Mouse (Mus musculus): ENCODE data around the gene Foxn3. TPM values are rescaled to one million over a fixed set of nuclear protein-coding genes. Genes with fewer than 3 reads are reported as not detected.

Gene Foxn3
- polyA plus RNA-seq, 1 experiment from 2014 or later: 63.5 TPM

DNA sequence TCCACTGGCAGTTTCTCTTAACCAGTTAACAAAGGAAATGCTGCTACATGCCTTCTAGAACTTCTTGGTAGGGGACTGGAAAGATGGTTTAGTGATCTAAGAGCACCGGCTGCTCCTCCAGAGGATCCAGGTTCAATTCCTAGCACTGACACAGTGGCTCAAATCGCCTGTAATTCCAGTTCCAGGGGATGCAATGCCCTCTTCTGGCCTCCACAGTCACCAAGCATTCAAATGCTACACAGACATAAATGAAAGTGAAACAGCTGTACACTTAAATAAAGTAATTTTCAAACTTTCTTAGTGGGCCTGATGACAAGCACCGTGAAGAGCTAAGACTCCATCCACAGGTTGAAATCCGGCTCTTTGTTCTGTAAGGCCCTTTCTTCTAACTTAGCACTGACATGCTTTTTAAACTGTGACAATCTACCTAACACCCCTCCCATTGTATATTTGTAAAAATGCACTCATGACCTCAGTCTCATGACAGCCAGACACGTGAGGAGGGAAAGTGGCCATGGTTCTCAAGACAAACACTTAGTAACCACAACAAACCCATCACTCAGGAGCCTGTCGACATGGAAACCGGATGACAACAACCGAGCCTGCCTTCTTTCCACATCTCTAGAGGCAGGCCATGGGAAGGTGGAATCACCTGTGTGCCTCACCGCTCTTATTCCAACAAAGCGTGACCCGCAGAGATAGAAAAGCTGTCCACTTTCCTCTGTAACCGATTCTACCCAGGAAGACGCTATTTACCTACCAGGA lies 222.8 kb downstream of the Foxn3 start:
- H3K9ac ChIP-seq: no peak overlapping the region
- H3K36me3 ChIP-seq: no peaks in the 10 kb centered on the region
- H3K9me3 ChIP-seq: no peaks in the 10 kb centered on the region
- H3K4me3 ChIP-seq: no peak overlapping the region
- no peak overlapping the region for H3K4me2 ChIP-seq
- H3K27me3 ChIP-seq: no peaks in the 10 kb centered on the region
- H3K27ac ChIP-seq: no peak overlapping the region
- ATAC-seq (ENCODE audit: borderline replicate concordance, extremely low read depth, low FRiP score, low TSS enrichment): no peak
- H3K4me1 ChIP-seq: peaks cover 41% of the 10 kb centered on the region
- WGBS: 61% methylated on average over 13 of the region's 13 CpGs

DNA sequence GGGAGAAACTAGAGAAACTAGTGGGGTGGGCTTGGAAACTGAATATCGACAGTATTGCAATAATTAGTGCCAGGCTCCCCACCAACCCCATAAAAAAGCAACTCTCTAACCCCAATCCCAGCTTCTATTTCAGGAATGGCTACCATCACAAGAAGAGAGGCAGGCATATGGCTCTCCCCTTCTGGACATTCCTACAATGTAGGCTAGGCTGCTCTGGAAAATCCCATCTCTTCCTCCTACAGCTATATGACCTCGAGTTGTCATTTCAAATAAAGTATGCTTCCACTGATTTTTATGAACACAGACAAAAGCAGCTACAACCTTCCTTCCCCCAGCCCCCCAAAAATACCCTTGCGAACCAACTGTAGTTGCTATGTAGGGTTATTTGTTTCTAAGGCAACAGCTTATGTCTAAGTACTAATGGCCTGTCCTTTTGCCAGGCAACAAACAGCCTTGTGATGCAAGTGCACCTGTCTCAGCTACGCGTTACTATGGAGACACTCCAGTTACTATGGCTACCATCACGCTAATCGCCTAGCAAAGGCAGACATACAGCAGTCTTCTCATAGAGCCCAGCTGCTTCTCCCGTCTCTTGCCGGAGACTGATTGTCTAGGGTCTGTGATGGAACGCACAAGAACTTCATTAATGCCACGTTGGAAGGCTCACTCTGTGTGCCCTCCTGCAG lies 223.6 kb downstream of the Foxn3 start:
- H3K9me3 ChIP-seq: no peaks in the 10 kb centered on the region
- H3K4me2 ChIP-seq: no peak overlapping the region
- no peaks in the 10 kb centered on the region for H3K36me3 ChIP-seq
- H3K27ac ChIP-seq: no peak overlapping the region
- H3K4me3 ChIP-seq: no peak overlapping the region
- no peaks in the 10 kb centered on the region for H3K27me3 ChIP-seq
- 81% methylated on average over 11 of the region's 11 CpGs for WGBS
- no peak for ATAC-seq (ENCODE audit: borderline replicate concordance, extremely low read depth, low FRiP score, low TSS enrichment)
- no peak overlapping the region for H3K9ac ChIP-seq
- peaks cover 44% of the 10 kb centered on the region for H3K4me1 ChIP-seq

GRCm38 (mm10) chr12:99338754-99339153 lies 224.6 kb downstream of the Foxn3 start:
- no peak for ATAC-seq (ENCODE audit: borderline replicate concordance, extremely low read depth, low FRiP score, low TSS enrichment)
- 84% methylated on average over 2 of the region's 2 CpGs for WGBS

DNA sequence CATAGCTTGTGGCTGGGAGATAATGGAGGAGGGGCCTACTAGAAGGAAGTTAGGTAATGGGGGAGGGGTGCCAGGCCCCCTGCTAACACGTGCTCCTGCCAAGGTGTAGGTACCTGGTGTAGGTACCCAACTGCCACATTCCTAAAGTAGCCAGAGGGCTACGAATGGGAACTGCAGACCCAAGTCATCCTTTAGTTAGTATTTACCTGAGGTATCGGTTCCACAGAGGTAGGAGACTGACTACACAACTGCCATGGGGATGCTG lies 226.3 kb downstream of the Foxn3 start:
- WGBS: 82% methylated on average over 3 of the region's 3 CpGs
- H3K4me2 ChIP-seq: no peak overlapping the region
- H3K4me1 ChIP-seq: peaks cover 53% of the 10 kb centered on the region

More at GRCm38 (mm10) chr12:99338754-99339153, 224.6 kb downstream of the Foxn3 start:
- Histone ChIP-seq H3K4me3 (no peak overlapping the region), H3K27me3 (no peaks in the 10 kb centered on the region), H3K27ac (no peak overlapping the region), H3K4me1 (peaks cover 48% of the 10 kb centered on the region), H3K9ac (no peak overlapping the region), H3K36me3 (no peaks in the 10 kb centered on the region), H3K4me2 (no peak overlapping the region), H3K9me3 (no peaks in the 10 kb centered on the region)

GRCm38 (mm10) chr12:99336349-99337170 lies 226.8 kb downstream of the Foxn3 start:
- Histone ChIP-seq H3K27ac (peak overlapping the region; percentile 30), H3K4me3 (no peak overlapping the region), H3K9me3 (no peaks in the 10 kb centered on the region), H3K27me3 (no peaks in the 10 kb centered on the region), H3K36me3 (no peaks in the 10 kb centered on the region), H3K4me1 (peaks cover 53% of the 10 kb centered on the region), H3K9ac (no peak overlapping the region), H3K4me2 (no peak overlapping the region)
- peak; percentile 53; the same call in 1 of the 2 replicates for ATAC-seq (ENCODE audit: borderline replicate concordance, extremely low read depth, low FRiP score, low TSS enrichment)
- WGBS: 35% methylated on average over 12 of the region's 12 CpGs

More for the DNA sequence above, 226.3 kb downstream of the Foxn3 start:
- Histone ChIP-seq H3K27me3 (no peaks in the 10 kb centered on the region), H3K9me3 (no peaks in the 10 kb centered on the region), H3K4me3 (no peak overlapping the region), H3K9ac (no peak overlapping the region), H3K27ac (peak overlapping the region; percentile 30; the same call in 1 of the 2 replicates), H3K36me3 (no peaks in the 10 kb centered on the region)
- ATAC-seq (ENCODE audit: borderline replicate concordance, extremely low read depth, low FRiP score, low TSS enrichment): 0 out of 2 replicates have a peak, but pooled peaks have one; percentile 17

DNA sequence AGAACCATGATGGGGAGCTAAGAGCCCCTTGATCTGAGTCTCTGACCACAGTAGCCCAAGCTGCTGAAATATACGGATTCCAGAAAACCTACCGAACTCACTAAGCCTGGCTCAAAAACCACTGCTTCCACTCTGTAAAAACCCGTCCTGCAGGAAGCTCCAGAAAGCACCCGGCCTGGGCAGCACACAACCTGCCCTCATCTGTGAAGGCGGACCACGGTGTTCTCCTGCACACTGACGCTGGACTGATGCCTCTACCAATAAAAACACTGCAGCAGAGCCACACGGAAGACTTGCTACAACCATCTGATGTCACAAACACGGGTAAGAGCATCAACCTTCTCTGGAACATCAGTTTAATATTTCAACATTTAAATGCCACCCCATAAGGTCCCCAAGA lies 227.8 kb downstream of the Foxn3 start:
- H3K27me3 ChIP-seq: no peaks in the 10 kb centered on the region
- H3K9ac ChIP-seq: no peak overlapping the region
- H3K36me3 ChIP-seq: no peaks in the 10 kb centered on the region
- H3K27ac ChIP-seq: no peak overlapping the region
- 67% methylated on average over 9 of the region's 9 CpGs for WGBS
- no peak overlapping the region for H3K4me3 ChIP-seq
- no peak overlapping the region for H3K4me2 ChIP-seq
- no peak for ATAC-seq (ENCODE audit: borderline replicate concordance, extremely low read depth, low FRiP score, low TSS enrichment)
- H3K9me3 ChIP-seq: no peaks in the 10 kb centered on the region
- H3K4me1 ChIP-seq: peaks cover 54% of the 10 kb centered on the region

DNA sequence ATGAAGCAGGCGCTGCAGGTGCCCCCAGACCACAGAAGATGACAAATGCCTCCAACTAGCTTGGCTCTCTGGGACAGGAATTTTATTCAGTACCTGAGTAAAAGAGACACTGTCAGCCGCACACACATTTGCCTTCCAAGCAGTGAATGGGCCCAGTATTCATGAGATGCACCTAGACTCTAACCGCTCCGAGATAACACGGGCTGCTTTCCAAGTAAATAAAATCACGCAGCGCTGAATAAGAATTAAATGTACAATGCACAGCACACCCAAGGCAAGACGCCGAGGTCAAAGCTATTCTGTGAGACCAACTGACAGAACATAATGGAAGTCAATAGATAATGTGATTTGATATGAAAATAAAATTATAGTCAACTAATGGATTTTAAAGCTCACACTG lies 229.4 kb downstream of the Foxn3 start:
- WGBS: 69% methylated on average over 9 of the region's 9 CpGs
- no peak for ATAC-seq (ENCODE audit: borderline replicate concordance, extremely low read depth, low FRiP score, low TSS enrichment)
- H3K9me3 ChIP-seq: no peaks in the 10 kb centered on the region
- H3K4me1 ChIP-seq: peaks cover 69% of the 10 kb centered on the region
- no peak overlapping the region for H3K4me2 ChIP-seq
- no peaks in the 10 kb centered on the region for H3K27me3 ChIP-seq
- no peak overlapping the region for H3K9ac ChIP-seq
- H3K4me3 ChIP-seq: no peak overlapping the region
- no peaks in the 10 kb centered on the region for H3K36me3 ChIP-seq
- H3K27ac ChIP-seq: no peak overlapping the region

DNA sequence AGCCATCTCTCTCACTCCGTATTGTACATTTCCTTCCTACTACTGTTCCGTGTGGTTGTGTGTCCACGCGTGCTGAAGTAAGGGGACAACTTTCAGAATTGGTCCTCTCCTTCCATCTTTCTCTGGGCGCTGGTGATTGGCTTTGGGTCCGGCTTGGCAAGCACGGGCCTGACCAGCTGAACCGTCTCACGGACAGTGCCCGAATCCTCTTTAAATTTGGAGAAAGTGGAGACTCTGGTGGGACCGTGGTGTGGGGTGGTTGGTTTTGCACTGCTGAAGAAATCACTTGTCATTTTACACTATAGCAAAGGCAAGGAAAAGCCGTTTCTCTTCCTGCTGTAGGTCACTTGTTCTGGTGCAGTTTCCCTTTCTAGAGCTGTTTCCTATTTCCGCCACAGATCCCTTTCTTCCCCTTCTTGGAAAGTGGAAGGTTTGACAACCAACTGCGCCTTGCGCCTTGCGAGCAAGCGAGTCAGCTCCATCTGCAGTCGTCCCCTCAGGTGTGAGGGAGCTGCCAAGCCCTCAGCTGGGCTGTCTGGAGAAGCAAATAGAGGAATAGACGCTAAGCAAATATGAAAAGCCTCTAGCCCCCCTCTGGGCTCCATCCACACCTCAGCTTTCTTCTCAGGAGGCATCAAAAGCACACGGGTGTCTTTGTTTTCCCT lies 229.9 kb downstream of the Foxn3 start:
- ATAC-seq (ENCODE audit: borderline replicate concordance, extremely low read depth, low FRiP score, low TSS enrichment): no peak
- Histone ChIP-seq H3K36me3 (no peaks in the 10 kb centered on the region), H3K9me3 (no peaks in the 10 kb centered on the region), H3K4me1 (peaks cover 71% of the 10 kb centered on the region), H3K27ac (no peak overlapping the region), H3K9ac (no peak overlapping the region), H3K27me3 (no peaks in the 10 kb centered on the region), H3K4me3 (no peak overlapping the region), H3K4me2 (no peak overlapping the region)
- 70% methylated on average over 20 of the region's 20 CpGs for WGBS

DNA sequence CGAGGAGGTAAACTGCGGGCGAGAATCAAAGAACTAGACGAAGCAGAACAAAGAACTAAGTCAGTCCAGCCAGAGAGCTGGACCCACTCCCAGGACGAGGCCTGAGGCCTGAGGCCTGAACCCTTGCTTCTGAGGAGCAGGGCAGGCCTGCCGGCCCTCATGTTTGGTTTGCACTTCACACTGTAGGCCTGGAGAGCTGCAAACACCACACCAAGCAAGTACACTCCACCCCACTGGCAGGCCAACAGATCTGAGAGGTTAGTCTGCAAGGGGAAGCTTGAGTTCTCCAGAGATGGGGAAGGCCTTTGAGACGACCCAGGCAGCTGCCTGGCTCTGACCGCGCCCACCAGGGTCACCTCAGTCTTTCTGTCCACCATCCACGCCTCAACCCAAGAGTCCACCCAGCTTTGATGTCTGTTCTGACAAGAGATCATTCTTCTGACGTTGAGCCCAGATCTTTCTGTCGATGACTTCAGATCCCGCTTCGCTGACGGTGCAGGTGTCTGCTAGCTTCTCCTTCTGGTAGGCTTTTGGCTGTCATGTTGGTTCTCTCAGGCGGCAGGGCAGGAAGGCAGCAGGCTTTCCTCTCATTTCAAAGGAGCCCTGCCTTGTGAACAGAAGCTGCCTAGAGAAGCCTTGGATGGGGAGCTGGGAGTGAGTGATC lies 231.1 kb downstream of the Foxn3 start:
- H3K4me3 ChIP-seq: no peak overlapping the region
- H3K27me3 ChIP-seq: no peaks in the 10 kb centered on the region
- H3K9me3 ChIP-seq: no peaks in the 10 kb centered on the region
- ATAC-seq (ENCODE audit: borderline replicate concordance, extremely low read depth, low FRiP score, low TSS enrichment): no peak
- no peak overlapping the region for H3K27ac ChIP-seq
- H3K4me2 ChIP-seq: no peak overlapping the region
- H3K36me3 ChIP-seq: no peaks in the 10 kb centered on the region
- WGBS: 63% methylated on average over 16 of the region's 16 CpGs
- H3K9ac ChIP-seq: no peak overlapping the region
- H3K4me1 ChIP-seq: peaks cover 70% of the 10 kb centered on the region

DNA sequence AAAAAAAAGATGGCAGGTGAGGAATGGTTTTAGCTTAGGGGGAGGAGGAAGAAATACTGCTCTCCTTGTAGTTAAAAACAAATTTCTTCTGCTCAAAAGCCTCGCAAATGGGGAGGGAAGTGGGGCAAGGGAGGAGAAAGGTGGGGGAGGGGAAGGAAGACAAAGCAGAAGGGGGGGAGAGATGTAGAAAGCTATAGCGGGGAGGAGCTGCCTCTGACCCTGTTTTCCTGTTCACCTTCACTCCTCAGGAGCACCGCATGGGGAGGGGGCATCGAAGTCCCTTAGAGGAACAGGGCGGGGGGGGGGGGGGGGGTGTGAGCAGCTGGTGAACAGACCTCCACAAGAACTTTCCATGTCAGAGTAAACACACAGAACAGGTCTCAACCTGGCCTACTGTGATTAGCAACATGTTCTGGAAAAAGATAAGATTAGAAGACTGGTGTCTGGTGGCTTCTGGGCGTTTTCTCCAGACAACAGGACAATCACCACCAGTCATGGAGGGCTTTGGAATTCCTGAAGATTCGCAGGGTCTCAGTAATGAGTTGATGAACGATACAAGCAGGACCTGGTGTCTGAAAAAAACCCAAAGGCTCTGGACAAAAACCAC lies 231.9 kb downstream of the Foxn3 start:
- Histone ChIP-seq H3K36me3 (no peaks in the 10 kb centered on the region), H3K4me2 (no peak overlapping the region), H3K4me1 (peaks cover 61% of the 10 kb centered on the region), H3K9me3 (no peaks in the 10 kb centered on the region), H3K27ac (no peak overlapping the region), H3K4me3 (no peak overlapping the region), H3K27me3 (no peaks in the 10 kb centered on the region), H3K9ac (no peak overlapping the region)
- no peak for ATAC-seq (ENCODE audit: borderline replicate concordance, extremely low read depth, low FRiP score, low TSS enrichment)
- WGBS: 28% methylated on average over 7 of the region's 8 CpGs

DNA sequence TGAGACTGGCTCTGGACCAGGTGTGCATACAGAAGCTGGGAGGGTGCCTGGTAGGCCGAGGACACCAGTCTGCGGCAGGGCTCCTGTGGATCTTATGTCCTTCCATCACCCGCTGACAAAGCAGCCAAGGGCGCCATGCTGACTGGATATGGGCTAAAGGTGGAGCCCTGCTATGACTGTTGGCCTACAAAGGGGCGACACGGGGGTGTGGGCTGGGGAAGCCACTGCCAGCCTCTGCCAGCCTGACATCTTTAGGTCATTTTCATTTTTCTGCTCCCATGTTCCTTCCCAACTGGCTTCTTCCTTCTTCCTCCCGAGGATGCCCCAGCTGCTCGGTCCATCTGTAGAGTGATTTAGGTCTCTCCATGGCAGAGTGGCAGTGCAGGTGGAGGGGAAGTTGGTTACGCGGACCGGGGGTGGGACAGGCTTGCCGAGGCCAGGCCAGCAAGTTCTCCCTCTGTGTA lies 232.5 kb downstream of the Foxn3 start:
- Histone ChIP-seq H3K9me3 (no peaks in the 10 kb centered on the region), H3K4me2 (no peak overlapping the region), H3K4me3 (no peak overlapping the region), H3K27me3 (no peaks in the 10 kb centered on the region), H3K9ac (no peak overlapping the region), H3K4me1 (peaks cover 59% of the 10 kb centered on the region), H3K27ac (no peak overlapping the region), H3K36me3 (no peaks in the 10 kb centered on the region)
- 80% methylated on average over 12 of the region's 12 CpGs for WGBS
- no peak for ATAC-seq (ENCODE audit: borderline replicate concordance, extremely low read depth, low FRiP score, low TSS enrichment)

All from lung, embryonic 15.5 days (tissue).